Mouse (Mus musculus) lung, embryonic 15.5 days (tissue): Measurements from ENCODE around the gene Rab3gap1. TPM values are rescaled to one million over a fixed set of nuclear protein-coding genes. Genes with fewer than 3 reads are reported as not detected.

Experiments used
- ATAC-seq: fragments of 200-750 bp; cut with Nextera tagmentation; 2 replicates; pipeline ENCODE4 v1.8.0; 2017; ENCODE audit warnings: moderate number of reproducible peaks, borderline replicate concordance; ENCODE audit not compliant: low FRiP score, low TSS enrichment; ENCODE audit errors: extremely low read depth
- H3K27ac ChIP-seq: fragments of 300-500 bp; sonication (generic); 2 replicates; pipeline ENCODE4 v1.5.1; 2015; ENCODE audit warnings: moderate library complexity, mild to moderate bottlenecking, inconsistent platforms
- H3K27me3 ChIP-seq: fragments of 300-500 bp; sonication (generic); 2 replicates; pipeline ENCODE4 v1.6.1; 2015; ENCODE audit warnings: inconsistent platforms
- H3K36me3 ChIP-seq: fragments of 300-500 bp; sonication (generic); 2 replicates; pipeline ENCODE4 v1.6.1; 2015; ENCODE audit warnings: inconsistent platforms
- H3K4me1 ChIP-seq: fragments of 300-500 bp; sonication (generic); 2 replicates; pipeline ENCODE4 v1.6.1; 2015; ENCODE audit warnings: inconsistent platforms
- H3K4me2 ChIP-seq: fragments of 300-500 bp; sonication (generic); 2 replicates; pipeline ENCODE4 v1.6.1; 2015; ENCODE audit warnings: inconsistent platforms, mild to moderate bottlenecking, moderate library complexity
- H3K4me3 ChIP-seq: fragments of 300-500 bp; sonication (generic); 2 replicates; pipeline ENCODE4 v1.5.1; 2015; ENCODE audit warnings: mild to moderate bottlenecking, inconsistent platforms
- H3K9ac ChIP-seq: fragments of 300-500 bp; sonication (generic); 2 replicates; pipeline ENCODE4 v1.6.1; 2015; ENCODE audit warnings: inconsistent platforms
- H3K9me3 ChIP-seq: fragments of 300-500 bp; sonication (generic); 2 replicates; pipeline ENCODE4 v1.6.1; 2016; ENCODE audit warnings: inconsistent platforms
- WGBS: fragments of 180-500 bp; shearing (Covaris S2); methylation state at CpG from one replicate; pipeline ENCODE4 v1.1.7; 2015; 5-methylcytosine and 5-hydroxymethylcytosine counted together
- polyA plus RNA-seq: library from polyadenylated mRNA; unstranded; fragments of >200 nt; fragmentation: Nextera tagmentation; extraction: Ambion mirVana; gene quantifications from 2 replicates; pipeline ENCODE4 v1.2.1, GENCODE M21; 2015

The Rab3gap1 gene
- polyA plus RNA-seq, 1 experiment from 2014 or later = 24.9 TPM

- Histone ChIP-seq H3K4me2 (no peak overlapping the region), H3K4me3 (no peak overlapping the region), H3K27me3 (no peaks in the 10 kb centered on the region), H3K36me3 (0 out of 2 replicates have a peak, but pooled peaks cover 5% of the 10 kb centered on the region), H3K9me3 (no peaks in the 10 kb centered on the region), H3K4me1 (no peaks in the 10 kb centered on the region), H3K27ac (no peak overlapping the region), H3K9ac (no peak overlapping the region)
- no peak for ATAC-seq
- 90% methylated on average over 1 of the region's 1 CpGs for WGBS
These were observed 92.6 kb downstream of the Rab3gap1 start for GRCm38 (mm10) chr1:127961140-127961539.

DNA sequence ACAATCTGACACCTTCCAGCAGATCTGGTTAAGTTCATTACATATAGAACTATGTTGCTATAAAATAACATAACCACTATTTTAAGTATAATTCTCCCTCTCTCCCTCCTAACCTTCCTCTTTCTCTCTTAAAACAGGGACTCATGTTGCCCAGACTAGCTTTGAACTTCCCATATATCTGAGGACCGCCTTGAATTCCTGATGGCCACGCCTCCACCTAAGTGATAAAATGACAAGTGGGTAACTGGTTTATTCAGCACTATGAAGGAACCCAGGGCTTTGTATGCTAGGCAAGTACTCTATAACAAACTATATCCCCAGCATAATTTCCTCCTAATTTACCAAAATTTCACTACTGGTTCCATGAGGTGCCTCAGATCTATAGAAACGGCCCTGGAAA lies 94.8 kb downstream of the Rab3gap1 start:
- Histone ChIP-seq H3K36me3 (0 out of 2 replicates have a peak, but pooled peaks cover 5% of the 10 kb centered on the region), H3K4me2 (no peak overlapping the region), H3K9me3 (no peaks in the 10 kb centered on the region), H3K9ac (no peak overlapping the region), H3K4me1 (no peaks in the 10 kb centered on the region), H3K27me3 (no peaks in the 10 kb centered on the region), H3K4me3 (no peak overlapping the region), H3K27ac (no peak overlapping the region)
- 85% methylated on average over 3 of the region's 3 CpGs for WGBS
- no peak for ATAC-seq

- Histone ChIP-seq H3K9ac (no peak overlapping the region), H3K27me3 (no peaks in the 10 kb centered on the region), H3K4me2 (no peak overlapping the region), H3K27ac (no peak overlapping the region), H3K4me3 (no peak overlapping the region), H3K36me3 (peaks cover 2% of the 10 kb centered on the region; the same call in 1 of the 2 replicates), H3K9me3 (no peaks in the 10 kb centered on the region), H3K4me1 (no peaks in the 10 kb centered on the region)
- 82% methylated on average over 4 of the region's 4 CpGs for WGBS
- no peak for ATAC-seq
These were observed 102.3 kb downstream of the Rab3gap1 start for GRCm38 (mm10) chr1:127970870-127971269.

- Histone ChIP-seq H3K27me3 (no peaks in the 10 kb centered on the region), H3K4me2 (no peak overlapping the region), H3K36me3 (peaks cover 2% of the 10 kb centered on the region; the same call in 1 of the 2 replicates), H3K27ac (no peak overlapping the region), H3K4me1 (no peaks in the 10 kb centered on the region), H3K9ac (no peak overlapping the region), H3K4me3 (no peak overlapping the region), H3K9me3 (no peaks in the 10 kb centered on the region)
- ATAC-seq = no peak
- 90% methylated on average over 4 of the region's 4 CpGs for WGBS
These were observed 105.5 kb downstream of the Rab3gap1 start for GRCm38 (mm10) chr1:127974082-127974481.

DNA sequence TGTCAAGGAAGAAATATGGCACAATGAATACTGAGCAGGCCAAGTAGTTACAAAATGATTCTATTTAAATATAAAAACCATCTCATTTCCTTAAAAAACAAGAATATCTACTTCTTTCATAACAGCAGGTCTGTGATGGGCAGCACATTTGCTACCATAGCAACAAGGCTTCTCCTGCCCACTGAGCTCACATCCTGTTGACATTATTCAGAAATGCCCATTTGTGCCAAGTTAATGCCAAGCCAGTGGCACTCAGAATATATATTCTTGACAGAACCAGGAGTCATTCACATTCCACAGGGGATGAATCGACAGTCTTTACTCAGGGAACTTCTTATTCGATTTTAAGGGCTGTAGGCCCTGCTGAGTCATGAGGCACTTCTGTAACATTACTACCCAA lies 107.1 kb downstream of the Rab3gap1 start:
- 0 out of 2 replicates have a peak, but pooled peaks have one; percentile 42 for ATAC-seq
- no peak overlapping the region for H3K27ac ChIP-seq
- H3K4me2 ChIP-seq = no peak overlapping the region
- H3K36me3 ChIP-seq = peaks cover 2% of the 10 kb centered on the region; the same call in 1 of the 2 replicates
- no peak overlapping the region for H3K9ac ChIP-seq
- H3K27me3 ChIP-seq = no peaks in the 10 kb centered on the region
- 54% methylated on average over 2 of the region's 2 CpGs for WGBS
- no peaks in the 10 kb centered on the region for H3K4me1 ChIP-seq
- no peak overlapping the region for H3K4me3 ChIP-seq
- H3K9me3 ChIP-seq = no peaks in the 10 kb centered on the region

- Histone ChIP-seq H3K4me2 (no peak overlapping the region), H3K9ac (no peak overlapping the region), H3K4me1 (no peaks in the 10 kb centered on the region), H3K9me3 (no peaks in the 10 kb centered on the region), H3K27me3 (no peaks in the 10 kb centered on the region), H3K36me3 (peaks cover 2% of the 10 kb centered on the region; the same call in 1 of the 2 replicates), H3K4me3 (no peak overlapping the region), H3K27ac (no peak overlapping the region)
- ATAC-seq = no peak
- 87% methylated on average over 6 of the region's 6 CpGs for WGBS
These were observed 107.5 kb downstream of the Rab3gap1 start for GRCm38 (mm10) chr1:127976106-127976505.

DNA sequence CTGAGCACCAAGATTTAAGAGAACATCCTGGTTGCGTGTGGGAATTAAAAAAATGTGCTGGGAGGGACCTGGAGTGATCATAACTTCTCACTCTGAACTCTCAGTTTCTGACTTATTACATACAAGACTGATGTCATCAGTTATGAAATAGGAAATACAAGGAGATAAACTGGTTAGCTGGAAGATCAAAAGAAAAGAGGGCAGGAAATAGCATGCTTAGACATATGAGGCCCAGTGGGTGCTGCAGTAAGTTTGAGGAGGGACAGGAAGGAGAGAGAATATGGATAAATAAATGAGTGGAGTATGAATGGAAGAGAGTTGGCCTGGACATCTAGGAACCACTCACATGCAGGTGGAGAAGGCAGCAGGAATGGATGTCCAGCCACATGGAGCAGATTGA lies 109.6 kb downstream of the Rab3gap1 start:
- Histone ChIP-seq H3K9ac (no peak overlapping the region), H3K4me3 (no peak overlapping the region), H3K36me3 (0 out of 2 replicates have a peak, but pooled peaks cover 2% of the 10 kb centered on the region), H3K4me2 (no peak overlapping the region), H3K9me3 (no peaks in the 10 kb centered on the region), H3K27ac (no peak overlapping the region), H3K27me3 (no peaks in the 10 kb centered on the region), H3K4me1 (no peaks in the 10 kb centered on the region)
- no peak for ATAC-seq
- WGBS = 59% methylated on average over 1 of the region's 1 CpGs

GRCm38 (mm10) chr1:127980911-127981559 lies 112.5 kb downstream of the Rab3gap1 start:
- no peak overlapping the region for H3K9ac ChIP-seq
- H3K27ac ChIP-seq = no peak overlapping the region
- 65% methylated on average over 2 of the region's 2 CpGs for WGBS
- ATAC-seq = no peak
- no peaks in the 10 kb centered on the region for H3K27me3 ChIP-seq
- H3K4me3 ChIP-seq = no peak overlapping the region
- no peaks in the 10 kb centered on the region for H3K36me3 ChIP-seq
- H3K9me3 ChIP-seq = no peaks in the 10 kb centered on the region
- H3K4me2 ChIP-seq = no peak overlapping the region
- H3K4me1 ChIP-seq = no peaks in the 10 kb centered on the region

DNA sequence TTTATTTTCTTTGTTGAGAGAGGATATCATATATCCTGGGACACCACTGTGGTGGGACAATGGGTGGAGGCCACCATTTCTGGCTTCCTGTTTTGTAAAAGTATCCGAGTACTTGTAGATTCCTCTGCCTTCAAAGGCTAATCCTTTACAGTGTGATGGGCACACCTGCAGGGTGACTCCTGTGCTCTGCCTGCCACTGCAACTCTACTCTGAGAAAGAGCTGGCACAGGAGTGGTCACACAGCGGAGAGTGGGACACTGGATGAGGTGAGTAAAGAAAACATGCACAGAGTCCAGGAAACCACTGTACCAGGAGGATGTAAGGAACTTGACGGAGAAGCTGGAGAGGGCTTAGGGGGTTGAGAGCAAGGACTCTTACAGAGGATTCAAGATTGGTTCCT lies 113.7 kb downstream of the Rab3gap1 start:
- ATAC-seq = no peak
- no peaks in the 10 kb centered on the region for H3K9me3 ChIP-seq
- H3K36me3 ChIP-seq = no peaks in the 10 kb centered on the region
- H3K27ac ChIP-seq = no peak overlapping the region
- H3K27me3 ChIP-seq = no peaks in the 10 kb centered on the region
- WGBS = 71% methylated on average over 3 of the region's 3 CpGs
- H3K4me1 ChIP-seq = no peaks in the 10 kb centered on the region
- no peak overlapping the region for H3K4me3 ChIP-seq
- H3K4me2 ChIP-seq = no peak overlapping the region
- H3K9ac ChIP-seq = no peak overlapping the region

- Histone ChIP-seq H3K27ac (no peak overlapping the region), H3K27me3 (no peaks in the 10 kb centered on the region), H3K36me3 (no peaks in the 10 kb centered on the region), H3K4me2 (no peak overlapping the region), H3K4me1 (no peaks in the 10 kb centered on the region), H3K9me3 (no peaks in the 10 kb centered on the region), H3K9ac (no peak overlapping the region), H3K4me3 (no peak overlapping the region)
- no peak for ATAC-seq
- 78% methylated on average over 5 of the region's 5 CpGs for WGBS
These were observed 114.9 kb downstream of the Rab3gap1 start for GRCm38 (mm10) chr1:127983274-127983993.

DNA sequence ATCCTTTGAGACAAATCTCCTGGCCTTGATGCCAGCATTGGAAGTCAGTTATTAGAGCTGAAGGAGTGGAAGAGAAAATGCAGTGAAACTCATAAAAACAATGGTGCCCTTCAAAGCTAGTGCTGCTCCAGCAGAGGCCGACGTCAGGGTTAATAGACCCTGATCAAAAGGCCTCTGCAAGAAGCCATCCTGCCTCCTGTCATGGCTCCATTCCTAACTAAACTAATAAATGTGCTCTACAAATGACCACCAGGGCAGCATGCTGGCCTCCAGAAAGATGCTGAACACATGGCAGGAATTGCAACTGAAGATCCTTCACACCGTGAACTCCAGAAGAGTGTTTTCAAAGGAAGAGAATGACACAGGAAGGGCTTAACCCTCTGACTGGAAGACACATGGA lies 116.8 kb downstream of the Rab3gap1 start:
- Histone ChIP-seq H3K9ac (no peak overlapping the region), H3K4me1 (peaks cover 4% of the 10 kb centered on the region), H3K27me3 (no peaks in the 10 kb centered on the region), H3K27ac (no peak overlapping the region), H3K4me2 (no peak overlapping the region), H3K4me3 (no peak overlapping the region), H3K9me3 (no peaks in the 10 kb centered on the region), H3K36me3 (no peaks in the 10 kb centered on the region)
- WGBS = 42% methylated on average over 3 of the region's 3 CpGs
- ATAC-seq = no peak

- no peak overlapping the region for H3K27ac ChIP-seq
- no peaks in the 10 kb centered on the region for H3K27me3 ChIP-seq
- 80% methylated on average over 3 of the region's 3 CpGs for WGBS
- no peak overlapping the region for H3K9ac ChIP-seq
- H3K4me1 ChIP-seq = peaks cover 6% of the 10 kb centered on the region
- no peak overlapping the region for H3K4me2 ChIP-seq
- no peaks in the 10 kb centered on the region for H3K36me3 ChIP-seq
- no peak for ATAC-seq
- no peak overlapping the region for H3K4me3 ChIP-seq
- no peaks in the 10 kb centered on the region for H3K9me3 ChIP-seq
These were observed 119.7 kb downstream of the Rab3gap1 start for GRCm38 (mm10) chr1:127988246-127988645.
